Mouse (Mus musculus) forebrain, postnatal 0 days (tissue): ENCODE measurements around the gene Robo3. TPM values are rescaled to one million over a fixed set of nuclear protein-coding genes. Genes with fewer than 3 reads are reported as not detected.

ENCODE experiments used
- ATAC-seq: fragments of 200-750 bp; cut with Nextera tagmentation; 2 replicates; pipeline ENCODE4 v1.8.0; 2017; ENCODE audit warnings: mild to moderate bottlenecking, moderate library complexity
- DNase-seq: peaks from one replicate; pipeline ENCODE4 v3.0.0-alpha.2; 2015
- H3K27ac ChIP-seq: fragments of 300-500 bp; sonication (generic); 2 replicates; pipeline ENCODE4 v1.5.1; 2014; ENCODE audit warnings: low read depth, mild to moderate bottlenecking, antibody characterized with exemption, low read length, moderate library complexity, mixed read lengths
- H3K27me3 ChIP-seq: fragments of 300-500 bp; sonication (generic); 2 replicates; pipeline ENCODE4 v1.6.1; 2014; ENCODE audit warnings: mild to moderate bottlenecking, low read length, mixed read lengths; ENCODE audit not compliant: insufficient read depth
- H3K36me3 ChIP-seq: fragments of 300-500 bp; sonication (generic); 2 replicates; pipeline ENCODE4 v1.6.1; 2014; ENCODE audit warnings: mild to moderate bottlenecking, moderate library complexity; ENCODE audit not compliant: insufficient read depth
- H3K4me1 ChIP-seq: fragments of 300-500 bp; sonication (generic); 2 replicates; pipeline ENCODE4 v1.6.1; 2014; ENCODE audit warnings: antibody characterized with exemption; ENCODE audit not compliant: insufficient read depth
- H3K4me2 ChIP-seq: fragments of 300-500 bp; sonication (generic); 2 replicates; pipeline ENCODE4 v1.6.1; 2014; ENCODE audit warnings: low read depth, mild to moderate bottlenecking, moderate library complexity
- H3K4me3 ChIP-seq: fragments of 300-500 bp; sonication (generic); 2 replicates; pipeline ENCODE4 v1.5.1; 2014; ENCODE audit warnings: low read depth, low read length, mixed read lengths
- H3K9ac ChIP-seq: fragments of 300-500 bp; sonication (generic); 2 replicates; pipeline ENCODE4 v1.6.1; 2014; ENCODE audit warnings: mild to moderate bottlenecking
- H3K9me3 ChIP-seq: fragments of 300-500 bp; sonication (generic); 2 replicates; pipeline ENCODE4 v1.6.1; 2016; ENCODE audit warnings: low read length
- CTCF ChIP-seq: sonication (generic); IDR thresholded peaks from 2 replicates; pipeline ENCODE4 v1.5.1; 2016; ENCODE audit warnings: antibody characterized with exemption, control low read depth, low read depth
- WGBS: fragments of 180-500 bp; shearing (Covaris S2); extraction: QIAGEN DNeasy Blood & Tissue Kit; methylation state at CpG from one replicate; pipeline ENCODE4 v1.1.7; 2014; 5-methylcytosine and 5-hydroxymethylcytosine counted together
- polyA plus RNA-seq: library from polyadenylated mRNA; unstranded; fragments of >200 nt; fragmentation: Nextera tagmentation; extraction: Ambion mirVana; gene quantifications from 2 replicates; pipeline ENCODE4 v1.2.1, GENCODE M21; 2015
- total RNA-seq: library from RNA; depleted of rRNA; stranded (reverse); fragments of >200 nt; gene quantifications from 2 replicates; pipeline ENCODE4 v1.2.3, GENCODE M21; 2014; rRNA removed

Gene Robo3
- total and polyA plus RNA-seq, 2 experiments from 2014 or later = 1.5 to 1.9 TPM

DNA sequence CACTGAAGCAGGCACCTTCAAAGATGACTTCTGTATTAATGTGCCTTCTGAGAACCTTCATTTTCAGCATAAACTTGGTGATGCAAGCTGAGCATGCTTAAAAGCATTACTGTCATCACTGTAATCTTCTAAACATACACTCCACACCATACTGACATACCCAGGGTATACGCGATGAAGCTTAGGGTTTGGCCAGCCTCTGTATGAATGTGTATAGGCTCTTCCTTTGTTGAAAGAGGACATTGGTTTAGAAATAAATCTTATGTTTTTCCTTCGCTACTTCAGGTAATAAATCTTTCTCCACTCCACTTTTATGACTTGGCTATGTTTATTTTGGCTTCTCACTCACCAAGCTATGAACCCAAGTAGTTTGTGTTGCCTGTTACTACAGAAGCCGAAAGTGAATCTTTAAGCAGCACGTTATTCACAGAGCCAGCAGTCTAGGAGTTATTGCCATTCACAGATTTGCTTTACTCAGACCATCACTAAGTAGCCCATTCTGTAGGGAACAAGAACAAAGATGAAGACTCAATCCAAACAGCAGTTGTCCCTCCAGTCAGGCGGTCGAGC lies 61.7 kb downstream of the Robo3 start:
- no peaks in the 10 kb centered on the region for H3K4me1 ChIP-seq
- ATAC-seq (no peak), DNase-seq (no peak)
- H3K9me3 ChIP-seq = no peaks in the 10 kb centered on the region
- no peak overlapping the region for H3K9ac ChIP-seq
- H3K27ac ChIP-seq = no peak overlapping the region
- no peak for TF ChIP-seq CTCF
- no peaks in the 10 kb centered on the region for H3K27me3 ChIP-seq
- H3K4me2 ChIP-seq = no peak overlapping the region
- no peaks in the 10 kb centered on the region for H3K36me3 ChIP-seq
- no peak overlapping the region for H3K4me3 ChIP-seq
- 87% methylated on average over 7 of the region's 7 CpGs for WGBS

DNA sequence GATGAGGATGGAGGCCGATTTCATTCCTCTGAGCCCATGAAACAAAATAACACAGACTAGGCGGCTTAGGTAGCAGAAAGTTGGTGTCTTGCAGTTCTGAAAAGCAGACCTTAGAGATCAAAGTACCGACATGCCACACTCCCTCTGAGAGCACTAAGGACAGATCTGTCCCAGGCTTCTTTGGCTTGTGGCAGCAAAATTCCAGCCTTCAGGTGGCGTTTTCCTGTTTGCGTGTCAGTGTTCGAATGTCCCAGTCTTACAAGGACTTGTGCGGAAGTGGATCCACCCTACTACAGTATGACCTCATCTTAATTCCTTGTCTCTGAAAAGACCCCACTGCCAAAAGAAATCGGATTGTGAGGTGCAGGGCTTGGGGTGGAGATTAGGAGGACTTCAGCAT lies 64.2 kb downstream of the Robo3 start:
- 77% methylated on average over 8 of the region's 8 CpGs for WGBS
- Histone ChIP-seq H3K36me3 (no peaks in the 10 kb centered on the region), H3K4me2 (peak overlapping the region; percentile 29; the same call in 1 of the 2 replicates), H3K4me3 (no peak overlapping the region; the same call in 1 of the 2 replicates), H3K9ac (0 out of 2 replicates have a peak overlapping the region, but pooled peaks have one; percentile 18), H3K27ac (no peak overlapping the region), H3K4me1 (no peaks in the 10 kb centered on the region), H3K27me3 (no peaks in the 10 kb centered on the region), H3K9me3 (no peaks in the 10 kb centered on the region)
- DNase-seq (no peak), ATAC-seq (no peak)
- 0 out of 2 replicates have a peak, but pooled peaks have one; percentile 4 for TF ChIP-seq CTCF

DNA sequence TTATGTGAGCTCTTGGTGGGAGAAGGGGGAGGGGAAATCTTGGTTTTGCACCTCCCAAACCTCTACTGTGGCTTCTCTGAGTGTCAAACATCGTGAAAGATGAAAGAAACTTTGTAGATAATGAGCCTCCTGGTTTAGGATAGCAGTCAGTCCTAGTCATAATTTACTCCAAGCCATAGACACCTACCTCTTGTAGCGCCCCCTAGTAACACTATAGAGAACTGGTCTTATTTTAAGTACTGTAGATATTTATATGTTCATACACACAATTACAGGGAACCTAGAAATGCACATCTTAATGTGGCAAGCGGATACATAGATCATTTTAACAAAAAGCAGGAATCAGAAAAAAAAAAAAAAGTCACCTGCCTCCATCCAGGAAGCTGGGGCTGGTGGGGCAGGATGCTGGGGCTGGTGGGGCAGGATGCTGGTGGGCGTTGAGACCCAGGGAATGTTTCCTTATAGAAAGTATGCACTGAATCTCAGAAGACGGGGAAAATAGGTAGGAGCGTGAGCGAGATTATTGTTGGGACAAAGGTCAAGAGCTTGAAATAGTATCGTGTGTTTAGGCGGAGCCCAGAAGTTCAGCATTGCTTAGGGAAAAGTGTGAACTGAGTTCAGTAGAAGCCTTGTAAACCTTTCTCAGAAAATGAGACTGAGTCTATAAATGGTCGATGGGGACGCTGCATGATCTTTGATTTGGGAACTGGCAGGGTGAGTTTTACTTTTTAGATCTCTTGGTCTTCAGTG lies 64.8 kb downstream of the Robo3 start:
- Histone ChIP-seq H3K27me3 (no peaks in the 10 kb centered on the region), H3K4me2 (peak overlapping the region; percentile 29), H3K4me3 (peak overlapping the region; percentile 24), H3K27ac (peak overlapping the region; percentile 73), H3K36me3 (no peaks in the 10 kb centered on the region), H3K9me3 (no peaks in the 10 kb centered on the region), H3K4me1 (no peaks in the 10 kb centered on the region), H3K9ac (peak overlapping the region; percentile 37; the same call in 1 of the 2 replicates)
- no peak for ATAC-seq
- WGBS = 84% methylated on average over 11 of the region's 11 CpGs
- peak; percentile 15 for DNase-seq
- no peak for TF ChIP-seq CTCF

DNA sequence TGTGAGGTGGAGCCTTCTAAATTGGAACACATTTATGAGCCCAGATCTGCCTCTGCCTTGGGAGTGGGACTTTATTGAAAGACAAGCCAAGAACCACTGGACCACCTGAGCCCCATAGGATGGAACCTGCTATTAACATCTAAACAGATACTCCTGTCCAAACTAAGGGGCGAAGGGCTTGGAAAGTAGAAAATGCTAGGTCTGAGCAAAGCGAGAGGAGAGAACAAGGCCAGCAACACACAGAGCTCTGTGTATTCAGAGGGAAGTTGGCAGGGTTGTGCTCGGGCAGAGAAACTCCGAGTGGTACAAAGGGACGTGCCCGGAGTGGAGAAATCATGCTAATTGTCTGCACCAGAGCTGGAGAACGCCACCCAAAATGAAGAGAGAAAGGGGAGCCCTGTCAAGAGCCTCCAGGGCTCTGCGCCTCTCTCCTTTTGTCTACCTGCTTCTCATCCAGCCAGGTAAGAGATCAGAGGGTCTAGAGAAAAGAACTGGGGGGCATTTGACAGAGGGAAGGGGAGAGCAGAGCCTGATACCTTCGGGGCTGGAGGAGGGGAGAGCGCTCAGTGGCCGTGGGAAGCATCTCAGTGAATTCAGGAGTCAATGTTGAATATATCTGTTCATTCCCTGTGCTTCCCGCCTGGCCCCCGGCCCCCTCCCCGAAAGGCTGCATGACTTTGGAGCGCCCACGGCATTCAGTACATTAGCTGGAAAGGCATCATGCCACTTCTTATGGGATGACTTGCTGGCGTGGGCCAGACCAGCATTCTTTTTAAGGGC lies 65.6 kb downstream of the Robo3 start, which contains the start of gene Hepacam:
Hepacam (plus strand) TSS at position 51 of the 780 bp plus-strand sequence.
- ATAC-seq = peak; percentile 93
- Histone ChIP-seq H3K27me3 (no peaks in the 10 kb centered on the region), H3K36me3 (no peaks in the 10 kb centered on the region), H3K4me1 (no peaks in the 10 kb centered on the region), H3K9ac (peak within 1 kb of the TSS; percentile 37; the same call in 1 of the 2 replicates), H3K4me3 (peak within 1 kb of the TSS; percentile 24), H3K9me3 (no peaks in the 10 kb centered on the region), H3K4me2 (peak within 1 kb of the TSS; percentile 29), H3K27ac (peak within 1 kb of the TSS; percentile 73)
- no peak for TF ChIP-seq CTCF
- WGBS = 67% methylated on average over 17 of the region's 17 CpGs
- peak; percentile 54 for DNase-seq

DNA sequence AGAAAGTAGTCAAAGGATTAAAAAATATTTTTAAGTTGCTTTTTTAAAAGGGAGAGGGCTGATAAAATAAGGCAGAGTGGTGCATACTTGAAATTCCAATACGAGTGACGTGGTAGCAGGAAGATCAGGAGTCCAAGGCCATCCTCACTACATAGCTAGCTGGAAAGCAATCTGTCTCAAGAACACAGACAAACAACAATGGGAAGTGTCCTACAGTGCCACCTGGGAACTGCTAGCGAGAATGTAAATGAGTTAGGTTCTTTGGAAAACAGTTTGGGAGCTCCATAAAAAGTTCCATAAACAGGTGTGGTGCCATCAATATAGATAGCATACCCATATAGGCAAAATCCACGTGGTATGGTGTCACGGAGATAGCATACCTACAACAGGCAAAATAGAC lies 67.3 kb downstream of the Robo3 start:
- H3K4me1 ChIP-seq = no peaks in the 10 kb centered on the region
- no peak overlapping the region for H3K9ac ChIP-seq
- H3K27ac ChIP-seq = no peak overlapping the region
- DNase-seq (no peak), ATAC-seq (no peak)
- no peaks in the 10 kb centered on the region for H3K9me3 ChIP-seq
- TF ChIP-seq CTCF = no peak
- no peak overlapping the region for H3K4me3 ChIP-seq
- no peak overlapping the region for H3K4me2 ChIP-seq
- 81% methylated on average over 5 of the region's 5 CpGs for WGBS
- no peaks in the 10 kb centered on the region for H3K27me3 ChIP-seq
- no peaks in the 10 kb centered on the region for H3K36me3 ChIP-seq

Other genes with a start within 250 kb of the Robo3 start
- gene Tmem218, start 225.0 kb downstream of the Robo3 start, total RNA-seq = 4.8 and 8.4 TPM in 2 replicates
- 10.3 and 12.8 TPM in 2 replicates for gene Tmem218, start 225.0 kb downstream of the Robo3 start, polyA plus RNA-seq
- gene Slc37a2, start 177.5 kb downstream of the Robo3 start, total RNA-seq = 1.9 and 2.7 TPM in 2 replicates
- gene Slc37a2, start 177.5 kb downstream of the Robo3 start, polyA plus RNA-seq = 1.2 and 1.6 TPM in 2 replicates
- 6.3 and 8.7 TPM in 2 replicates for gene Ccdc15, start 84.8 kb downstream of the Robo3 start, total RNA-seq
- gene Ccdc15, start 84.8 kb downstream of the Robo3 start, polyA plus RNA-seq = 4.2 and 7.8 TPM in 2 replicates
- gene Hepacam, start 65.9 kb downstream of the Robo3 start, total RNA-seq = 11.8 and 17.2 TPM in 2 replicates
- 27.8 and 39.8 TPM in 2 replicates for gene Hepacam, start 65.9 kb downstream of the Robo3 start, polyA plus RNA-seq
- gene Robo4, start 31.3 kb downstream of the Robo3 start, total RNA-seq = 4.1 and 9.6 TPM in 2 replicates
- gene Robo4, start 31.3 kb downstream of the Robo3 start, polyA plus RNA-seq = 3.1 and 3.3 TPM in 2 replicates
- 43.3 and 122 TPM in 2 replicates for gene Msantd2, start 56.1 kb upstream of the Robo3 start, total RNA-seq
- 15.3 and 19.5 TPM in 2 replicates for gene Msantd2, start 56.1 kb upstream of the Robo3 start, polyA plus RNA-seq
- gene Esam, start 94.8 kb upstream of the Robo3 start, total RNA-seq = 29.0 and 144 TPM in 2 replicates
- 36.3 and 37.3 TPM in 2 replicates for gene Esam, start 94.8 kb upstream of the Robo3 start, polyA plus RNA-seq
- 2.4 and 2.5 TPM in 2 replicates for gene Vsig2, start 106.0 kb upstream of the Robo3 start, total RNA-seq
- gene Vsig2, start 106.0 kb upstream of the Robo3 start, polyA plus RNA-seq = 1.2 and 1.3 TPM in 2 replicates
- 76.2 and 112 TPM in 2 replicates for gene Nrgn, start 119.7 kb upstream of the Robo3 start, total RNA-seq
- 152 and 176 TPM in 2 replicates for gene Nrgn, start 119.7 kb upstream of the Robo3 start, polyA plus RNA-seq
- 9.2 and 13.8 TPM in 2 replicates for gene Siae, start 122.5 kb upstream of the Robo3 start, total RNA-seq
- gene Siae, start 122.5 kb upstream of the Robo3 start, polyA plus RNA-seq = 8.9 and 13.7 TPM in 2 replicates
- 2.4 and 5.3 TPM in 2 replicates for gene Spa17, start 180.5 kb upstream of the Robo3 start, total RNA-seq
- gene Spa17, start 180.5 kb upstream of the Robo3 start, polyA plus RNA-seq = 10.2 and 10.8 TPM in 2 replicates
- gene Tbrg1, start 224.1 kb upstream of the Robo3 start, total RNA-seq = 63.5 and 72.6 TPM in 2 replicates
- 84.3 and 97.0 TPM in 2 replicates for gene Tbrg1, start 224.1 kb upstream of the Robo3 start, polyA plus RNA-seq
- gene Panx3, start 236.0 kb upstream of the Robo3 start, total RNA-seq = 0.08 and 1.8 TPM in 2 replicates
- gene Panx3, start 236.0 kb upstream of the Robo3 start, polyA plus RNA-seq = not detected in 2 replicates